Mouse (Mus musculus) gastrocnemius, postnatal 4 days (tissue): ENCODE data around the gene Mrpl45. TPM values are rescaled to one million over a fixed set of nuclear protein-coding genes. Genes with fewer than 3 reads are reported as not detected.
"Not testable (repeated sequence)": the region's sequence is repeated elsewhere in the genome, so short reads cannot be mapped to it uniquely, and the experiment has no call there.

Experiments
- DNase-seq, 2 experiments: peaks; one replicate each; pipeline ENCODE4 v3.0.0; 2021 to 2022; ENCODE audit warnings: low spot score in 2 of 2, mixed read lengths in 2 of 2
- total RNA-seq, 2 experiments: library from RNA; stranded (reverse); gene quantifications; 2 replicates each; pipeline ENCODE4 v1.2.3; 2021

The Mrpl45 gene
- total RNA-seq, 2 experiments from 2014 or later: 25.9 to 31.0 TPM

DNA sequence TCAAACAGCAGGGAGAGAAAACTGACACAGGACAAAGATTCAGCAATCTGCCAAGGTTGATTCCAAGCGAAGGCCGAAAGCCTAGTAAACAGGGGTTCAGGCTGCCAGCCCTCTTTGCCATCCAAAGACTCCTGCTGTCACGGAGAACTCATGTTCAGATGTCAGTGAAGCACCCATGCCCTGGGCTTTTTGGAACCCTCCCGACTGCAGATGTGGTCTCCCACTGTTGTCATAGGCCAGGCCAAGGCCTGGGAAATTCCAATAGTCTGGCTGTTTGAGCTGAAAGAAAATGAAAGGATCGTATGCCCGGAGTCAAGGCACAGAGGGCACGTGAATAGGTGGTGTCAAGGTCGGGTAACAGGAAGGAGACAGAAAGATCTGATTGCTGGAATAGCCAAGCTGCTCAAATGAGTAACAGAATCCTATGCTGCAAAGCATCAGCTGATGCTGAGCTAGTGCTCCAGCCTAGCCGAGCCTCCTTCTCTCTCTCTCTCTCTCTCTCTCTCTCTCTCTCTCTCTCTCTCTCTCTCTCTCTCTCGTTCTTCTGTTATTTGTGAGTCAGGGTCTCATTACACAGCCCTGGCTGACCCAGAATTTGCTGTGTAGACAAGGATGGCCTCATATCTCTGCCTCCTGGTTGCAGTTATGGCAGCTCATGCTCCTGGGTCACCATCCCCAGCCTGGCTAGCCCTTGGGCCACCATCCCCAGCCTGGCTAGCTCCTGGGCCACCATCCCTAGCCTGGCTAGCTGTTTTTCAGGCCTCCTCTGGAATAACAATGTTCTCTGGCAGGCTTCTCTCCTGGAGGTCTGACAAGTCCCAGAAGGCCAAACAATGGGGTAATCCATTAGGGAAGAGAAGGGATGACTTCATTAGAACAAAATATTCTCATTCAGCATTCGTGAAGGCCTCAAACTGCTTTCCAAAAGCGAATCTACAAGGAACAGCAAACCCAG, 26.0 kb upstream of the Mrpl45 start:
- peak in 1 of 2 experiments; percentile 22 for DNase-seq

DNA sequence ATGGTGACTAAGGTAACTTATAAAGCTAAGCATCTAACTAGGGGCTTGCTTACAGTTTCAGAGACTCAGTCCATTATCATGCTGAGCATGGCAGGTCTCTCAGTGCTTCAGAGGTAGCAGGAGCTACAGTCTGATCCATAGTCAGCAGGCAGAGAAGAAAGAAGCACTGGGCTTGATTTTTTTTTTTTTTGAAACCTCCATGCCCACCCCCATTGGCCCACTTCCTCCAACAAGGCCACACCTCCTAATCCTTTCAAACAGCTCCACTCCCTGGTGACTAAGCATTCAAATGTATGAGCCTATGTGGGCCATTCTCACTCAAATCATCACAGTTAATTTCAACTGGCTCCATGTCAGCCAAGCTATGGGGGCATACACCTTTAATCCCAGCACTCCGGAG, 22.8 kb upstream of the Mrpl45 start:
- DNase-seq: no peak

DNA sequence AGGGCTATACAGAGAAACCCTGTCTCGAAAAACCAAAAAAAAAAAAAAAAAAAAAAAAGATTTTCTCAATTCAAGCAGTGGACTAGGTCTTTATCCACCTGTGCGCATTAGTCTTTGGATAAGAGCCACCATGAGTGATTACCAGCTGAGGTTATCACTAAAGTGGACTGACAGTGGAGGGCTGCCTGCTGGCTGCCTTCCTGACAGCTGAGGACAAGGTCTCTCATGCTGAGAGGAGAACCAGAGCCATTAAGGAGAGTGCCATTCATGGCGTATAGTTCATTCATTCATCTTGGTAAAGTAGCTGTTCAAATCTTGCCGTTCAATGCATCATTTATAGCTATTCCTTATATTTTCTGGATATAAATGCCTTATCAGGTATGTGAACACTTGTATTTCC, 19.0 kb upstream of the Mrpl45 start:
- DNase-seq: no peak

DNA sequence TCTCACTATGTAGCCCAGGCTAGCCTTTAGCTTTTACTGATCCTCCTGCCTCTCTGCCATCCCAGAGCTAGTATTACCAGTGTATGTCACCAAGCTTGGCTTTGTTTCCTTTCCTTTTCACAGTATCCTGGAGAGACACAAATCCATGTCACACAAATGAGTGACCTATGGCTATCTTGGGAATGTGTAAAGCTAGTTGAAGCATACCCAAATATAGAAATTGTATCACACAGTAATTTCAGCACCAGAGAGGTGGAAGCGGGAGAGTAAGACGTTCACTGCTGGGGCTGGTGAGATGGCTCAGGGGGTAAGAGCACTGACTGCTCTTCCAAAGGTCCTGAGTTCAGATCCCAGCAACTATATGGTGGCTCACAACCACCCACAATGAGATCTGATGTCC, 15.6 kb upstream of the Mrpl45 start:
- DNase-seq: no peak

DNA sequence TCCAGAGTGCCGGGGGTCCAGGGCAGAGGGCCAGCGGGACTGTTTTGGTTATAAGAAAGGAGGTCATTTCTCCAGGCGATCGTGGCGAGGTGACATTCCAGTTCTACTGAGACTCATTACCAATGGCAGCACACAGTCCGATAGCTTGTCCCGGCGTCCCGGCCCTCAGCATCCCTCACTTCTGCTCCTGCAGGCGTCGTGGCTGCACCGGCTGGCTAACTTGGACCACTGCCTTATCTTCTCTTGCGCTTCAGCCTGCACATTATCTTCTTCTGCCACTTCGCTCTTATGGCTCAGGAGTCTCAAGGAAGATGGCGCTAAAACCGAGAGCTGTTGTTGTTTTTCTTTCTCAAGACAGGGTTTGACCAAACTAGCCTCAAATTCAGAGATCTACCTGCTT, 14.1 kb upstream of the Mrpl45 start:
- no peak for DNase-seq

DNA sequence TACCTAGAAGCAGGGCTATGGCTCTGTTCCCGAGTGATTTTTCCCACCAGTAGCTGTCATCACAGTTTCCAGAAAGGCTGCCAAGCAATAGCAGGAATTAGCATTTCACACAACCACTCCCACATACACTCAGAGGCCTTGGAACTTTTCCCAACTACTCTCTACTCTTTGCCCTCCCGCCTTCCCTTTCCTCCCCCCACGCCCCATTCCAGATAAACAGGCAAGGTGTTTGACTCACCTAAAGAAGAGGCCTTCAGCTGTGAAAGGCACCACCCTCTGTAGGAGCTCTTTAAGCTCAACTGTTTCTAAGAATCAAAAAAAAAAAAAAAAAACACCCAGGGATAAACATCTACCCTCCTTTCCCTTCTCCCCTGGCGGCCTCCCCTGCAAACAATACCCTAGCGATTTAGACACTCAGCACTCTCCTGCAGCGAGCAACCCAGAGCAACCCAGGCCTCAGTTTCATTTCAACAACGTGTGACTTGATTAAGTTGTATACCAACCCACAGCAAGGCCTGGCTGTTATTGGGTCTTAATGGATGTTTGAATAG, 13.2 kb upstream of the Mrpl45 start:
- peak in 1 of 2 experiments; percentile 31 for DNase-seq

DNA sequence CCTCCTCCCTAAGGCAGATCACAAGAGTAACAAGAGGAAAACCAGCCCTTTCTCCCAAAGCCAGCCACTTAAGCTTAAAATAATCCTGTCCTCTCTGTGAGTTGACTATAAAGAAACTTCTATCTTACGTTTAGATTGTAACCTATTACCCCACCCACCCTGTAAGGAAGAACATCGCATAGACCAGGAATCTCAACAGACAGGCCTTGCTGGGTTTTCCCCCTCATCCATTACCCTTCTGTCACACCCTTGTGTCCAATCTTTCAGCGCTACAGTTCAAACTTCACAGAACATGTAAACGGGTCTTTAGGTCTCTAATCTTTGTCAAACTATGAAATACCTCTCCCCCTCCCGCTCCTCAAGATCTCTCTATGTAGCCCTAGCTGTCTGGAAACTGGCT, 10.9 kb upstream of the Mrpl45 start:
- no peak for DNase-seq

DNA sequence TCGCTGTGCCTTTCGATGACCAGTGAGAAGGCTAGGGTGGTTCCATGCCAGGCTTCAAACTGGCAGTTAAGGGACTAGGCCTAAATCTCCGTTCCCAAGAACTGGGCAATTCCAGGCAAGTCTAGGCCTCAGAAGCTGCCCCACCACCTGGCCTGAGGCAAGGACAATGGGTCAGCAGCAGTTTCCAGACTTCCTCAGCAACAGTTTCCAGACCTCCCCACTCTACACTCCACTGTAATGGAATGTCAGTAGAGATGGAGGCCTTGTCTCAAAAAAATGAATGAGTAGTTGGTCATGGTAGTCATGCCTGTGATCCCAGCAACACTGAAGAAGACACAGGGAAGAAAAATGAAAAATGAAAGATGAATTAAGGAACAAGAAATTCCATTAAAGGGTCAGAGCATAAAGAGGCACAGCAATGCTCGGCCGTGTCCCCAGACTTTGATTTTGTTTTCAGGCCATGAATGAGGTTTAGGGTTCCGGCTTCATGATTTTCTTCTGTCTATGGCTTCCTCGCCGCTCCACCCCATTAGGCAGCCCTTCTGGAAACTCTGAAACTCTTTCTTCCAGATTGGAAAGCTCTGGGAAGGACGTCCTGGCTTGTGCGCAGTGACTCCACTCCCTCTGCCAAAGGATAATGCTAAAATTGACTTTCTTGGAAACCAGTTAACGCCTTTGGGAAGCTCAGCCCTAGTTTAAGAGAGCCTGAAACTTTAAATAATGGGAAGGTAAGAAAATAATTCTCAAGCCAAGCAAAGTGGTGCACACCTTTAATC, 8.0 kb upstream of the Mrpl45 start:
- no peak for DNase-seq

DNA sequence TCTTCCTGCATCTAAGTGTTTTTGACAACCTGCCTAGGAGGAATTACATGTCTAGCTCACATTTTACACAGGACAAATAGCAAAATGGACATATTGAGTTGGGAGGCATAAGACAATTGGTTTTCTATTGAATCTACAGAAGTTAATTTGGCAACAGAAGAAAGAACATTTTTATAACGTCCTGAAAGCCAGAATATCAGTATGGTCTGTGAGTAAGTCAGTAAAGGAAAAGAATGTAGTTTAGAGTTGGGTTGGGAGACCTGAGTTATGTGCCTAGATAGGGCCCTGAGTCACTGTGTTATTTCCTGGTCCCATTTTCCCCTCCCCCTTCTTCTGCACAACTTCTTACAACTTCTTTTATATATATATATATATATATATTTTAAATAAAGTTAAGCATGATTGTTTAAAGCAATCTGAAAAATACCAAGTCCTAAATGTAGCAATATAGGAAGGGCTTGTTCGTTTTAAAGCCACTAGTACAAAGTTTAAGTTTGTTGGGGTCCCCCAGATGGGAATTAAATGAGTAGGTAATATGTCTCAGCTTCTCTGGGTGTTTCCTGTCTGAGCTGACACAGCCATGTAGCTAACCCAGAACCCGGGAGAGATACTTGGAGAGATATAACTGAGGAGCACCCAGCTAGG, 6.6 kb upstream of the Mrpl45 start:
- DNase-seq: no peak

DNA sequence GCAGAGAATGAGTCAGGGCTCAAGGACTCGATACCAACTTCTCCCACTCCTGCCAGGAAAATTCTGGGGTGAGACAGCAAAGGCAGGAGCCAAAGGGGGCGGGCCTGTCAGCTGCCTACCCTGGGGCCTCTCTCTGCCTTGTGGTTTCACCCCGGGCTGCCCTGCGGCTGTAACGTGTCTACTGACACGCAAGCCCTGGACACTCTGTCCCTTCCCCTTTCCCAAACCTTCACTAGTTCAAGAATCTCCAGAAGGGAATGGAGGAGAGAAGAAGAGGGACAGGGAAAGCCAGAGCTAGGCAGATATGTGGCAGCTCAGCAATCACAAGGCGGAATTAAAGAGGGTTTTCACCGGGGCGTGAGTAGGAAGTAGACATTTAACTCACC, 6.1 kb upstream of the Mrpl45 start:
- DNase-seq: peak; percentile 47 to 66

DNA sequence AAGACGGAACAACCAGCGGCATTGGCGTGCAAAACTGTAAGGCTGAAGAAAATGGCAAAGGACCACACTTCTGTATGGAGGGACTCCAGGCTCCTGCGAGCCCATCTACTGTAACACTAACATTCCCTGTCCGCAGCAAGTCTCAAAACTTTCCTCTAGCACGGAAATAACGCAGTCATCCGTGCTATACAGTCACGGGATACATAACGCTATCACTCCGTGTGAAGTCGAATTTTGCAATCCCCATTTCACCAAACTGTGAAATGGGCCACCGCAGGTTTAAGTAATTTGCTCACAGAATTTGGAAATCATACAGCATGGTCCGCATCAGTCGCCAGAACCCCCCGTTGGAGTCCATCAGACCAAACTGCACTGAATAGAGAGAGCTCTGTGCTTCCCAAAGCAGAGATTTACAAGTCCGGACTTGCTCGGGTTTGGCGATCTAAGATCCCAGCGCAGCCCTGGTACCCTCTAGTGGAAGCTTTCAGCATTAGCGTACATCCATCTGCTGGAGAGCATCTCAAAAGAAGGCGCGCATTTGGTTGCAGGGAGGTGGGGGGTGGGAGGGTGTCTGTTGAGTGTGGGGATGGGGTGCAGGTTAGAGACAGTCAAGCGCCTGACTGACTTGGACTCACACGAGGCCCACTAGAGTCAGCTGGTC, 5.5 kb upstream of the Mrpl45 start:
- peak; percentile 48 to 74 for DNase-seq

DNA sequence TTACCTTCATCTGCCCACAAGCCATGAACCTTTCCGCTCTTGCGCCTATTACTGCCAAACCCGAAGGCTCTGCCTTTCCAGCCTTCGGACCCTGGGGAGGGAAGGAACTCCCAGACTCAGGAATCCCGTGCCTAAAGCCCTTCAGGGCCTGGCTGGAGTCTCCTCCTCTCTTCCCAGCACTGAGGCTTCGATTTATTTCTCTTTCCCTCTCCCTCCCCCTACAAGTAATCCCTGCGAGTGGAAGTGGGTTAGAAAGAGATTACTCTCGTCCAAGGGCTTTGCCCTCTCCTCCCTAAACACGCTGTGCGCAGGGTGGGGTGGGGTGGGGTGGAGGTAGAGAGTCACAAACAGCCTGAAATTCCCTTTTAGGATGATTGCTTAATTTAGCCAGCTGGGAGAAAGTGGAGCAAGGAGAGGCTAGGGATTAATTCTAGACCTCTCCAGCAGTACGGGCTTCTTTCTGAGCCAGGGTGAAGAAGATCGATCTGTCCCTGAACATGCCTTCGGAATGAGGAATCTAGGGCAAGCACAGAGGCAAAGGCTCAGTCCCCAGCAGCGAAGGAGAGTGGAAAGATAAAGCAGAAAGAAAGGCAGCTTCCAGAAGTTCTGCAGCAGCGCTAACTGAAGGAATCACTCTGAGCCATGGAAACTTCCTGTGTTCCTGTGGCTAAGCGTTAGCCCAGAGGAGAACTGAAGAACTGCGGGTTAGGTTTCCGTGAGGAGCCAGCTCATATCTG, 4.5 kb upstream of the Mrpl45 start:
- peak in 1 of 2 experiments; percentile 27 for DNase-seq

DNA sequence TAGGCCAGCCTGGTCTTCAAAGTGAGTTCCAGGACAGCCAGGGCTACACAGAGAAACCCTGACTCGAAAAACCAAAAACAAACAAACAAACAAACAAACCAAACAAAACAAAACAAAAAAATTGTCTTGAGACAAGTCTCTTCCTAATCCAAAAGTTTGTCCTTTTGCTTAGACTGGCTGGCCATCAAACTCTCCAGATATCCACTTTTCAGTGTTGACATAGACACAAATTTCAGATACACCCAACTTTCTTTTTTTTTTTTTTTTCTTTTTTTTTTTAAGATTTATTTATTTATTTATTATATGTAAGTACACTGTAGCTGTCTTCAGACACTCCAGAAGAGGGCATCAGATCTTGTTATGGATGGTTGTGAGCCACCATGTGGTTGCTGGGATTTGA, 2.6 kb upstream of the Mrpl45 start:
- not testable (repeated sequence) for DNase-seq

DNA sequence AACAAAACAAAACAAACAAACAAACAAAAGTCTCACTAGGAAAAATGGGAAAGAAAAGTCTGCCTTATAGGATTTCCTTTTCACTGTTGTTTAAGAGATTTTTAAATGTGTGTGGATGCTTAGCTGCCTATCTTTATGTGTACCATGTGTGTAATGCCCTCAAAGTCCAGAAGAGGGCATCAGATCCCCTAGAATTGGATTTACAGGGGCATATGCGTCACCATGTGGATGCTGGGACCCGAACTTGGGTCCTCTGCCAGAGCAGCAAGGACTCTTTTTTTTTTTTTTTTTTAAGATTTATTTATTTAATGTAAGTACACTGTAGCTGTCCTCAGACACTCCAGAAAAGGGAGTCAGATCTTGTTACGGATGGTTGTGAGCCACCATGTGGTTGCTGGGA, 1.4 kb upstream of the Mrpl45 start:
- no peak for DNase-seq

DNA sequence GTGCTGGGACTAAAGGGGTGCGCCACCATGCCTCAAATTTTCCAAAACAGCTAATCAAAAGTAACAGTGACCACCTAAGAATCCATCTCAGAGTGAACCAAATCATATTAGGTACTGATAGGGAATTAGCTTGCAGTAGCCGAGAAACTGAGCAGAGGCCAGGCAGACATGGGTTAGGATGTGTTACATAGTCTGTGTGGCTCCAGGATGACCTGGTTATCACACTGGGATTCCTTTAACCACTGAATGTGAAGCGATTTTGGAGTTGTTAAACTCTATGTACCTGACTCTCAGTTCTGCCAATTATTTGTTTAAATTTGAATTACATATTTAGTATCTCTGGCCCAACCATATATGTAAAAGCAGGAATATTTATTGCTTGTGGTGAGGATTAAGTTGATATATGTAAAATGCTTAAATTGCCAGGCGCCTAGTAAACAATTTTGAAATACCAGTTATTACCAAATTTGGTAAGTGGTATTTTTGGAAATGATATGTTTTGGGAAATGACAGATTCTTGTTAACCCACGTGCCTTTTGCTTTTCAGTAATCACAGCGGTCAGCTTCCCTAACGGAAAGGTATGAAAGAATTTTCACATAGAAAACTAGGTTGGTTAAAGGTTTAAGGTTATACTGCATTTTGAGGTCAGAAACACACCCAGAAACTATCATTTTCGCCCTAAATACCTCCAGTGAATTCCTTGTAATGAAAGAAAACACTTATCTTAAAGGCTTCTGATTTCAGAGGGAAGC, 589 bp upstream of the Mrpl45 start:
- DNase-seq: no peak

DNA sequence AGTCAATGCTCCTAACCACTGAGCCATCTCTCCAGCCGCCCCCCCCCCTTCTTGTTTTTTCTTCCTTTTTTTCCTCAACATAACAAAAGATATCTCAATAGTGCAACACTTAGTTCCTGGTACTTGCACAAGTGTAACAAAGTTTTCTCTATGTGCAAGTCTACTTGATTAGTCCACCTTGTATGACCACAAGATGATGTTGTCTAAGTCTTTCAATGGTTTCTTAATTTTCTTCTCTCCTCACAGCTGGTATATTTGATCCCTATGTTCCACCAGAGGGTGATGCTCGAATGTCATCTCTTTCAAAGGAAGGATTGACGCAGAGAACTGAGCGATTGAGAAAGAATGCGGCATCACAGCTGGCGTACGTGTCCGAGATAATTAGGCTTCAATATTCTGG, 5.7 kb downstream of the Mrpl45 start:
- no peak for DNase-seq

DNA sequence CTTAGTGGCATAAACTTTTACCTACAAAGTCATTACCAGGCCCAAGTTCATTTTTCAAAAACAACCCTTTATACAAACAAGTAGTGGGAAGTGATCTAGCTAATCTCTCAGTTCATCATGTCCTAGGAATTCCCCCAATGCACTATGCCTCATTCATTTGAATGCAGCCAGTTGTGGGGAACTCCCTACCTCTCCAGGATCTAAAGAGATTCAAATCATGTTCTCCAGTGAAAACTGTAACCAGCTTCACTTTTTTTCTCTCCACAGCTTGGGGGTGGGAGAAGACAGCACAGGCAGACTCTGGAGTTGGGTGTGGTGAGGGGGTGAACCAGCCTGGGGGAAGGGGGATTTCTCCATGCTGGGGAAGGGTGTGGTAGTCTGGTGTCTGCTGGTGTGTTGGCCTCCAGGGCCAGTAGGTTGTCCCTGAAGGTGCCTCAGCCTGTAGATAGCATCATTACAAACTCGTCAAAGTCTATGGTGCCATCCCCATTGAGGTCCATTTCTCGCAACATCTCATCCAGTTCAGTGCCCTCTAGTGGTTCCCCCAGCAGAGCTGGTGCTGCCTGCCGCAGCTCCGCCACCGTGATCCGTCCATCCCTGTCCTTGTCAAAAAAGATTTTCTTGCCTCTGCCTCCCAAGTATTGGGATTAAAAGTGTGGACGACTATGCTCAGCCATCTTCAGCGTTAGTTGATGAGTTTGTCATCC, 6.5 kb downstream of the Mrpl45 start:
- DNase-seq: not testable (repeated sequence)

DNA sequence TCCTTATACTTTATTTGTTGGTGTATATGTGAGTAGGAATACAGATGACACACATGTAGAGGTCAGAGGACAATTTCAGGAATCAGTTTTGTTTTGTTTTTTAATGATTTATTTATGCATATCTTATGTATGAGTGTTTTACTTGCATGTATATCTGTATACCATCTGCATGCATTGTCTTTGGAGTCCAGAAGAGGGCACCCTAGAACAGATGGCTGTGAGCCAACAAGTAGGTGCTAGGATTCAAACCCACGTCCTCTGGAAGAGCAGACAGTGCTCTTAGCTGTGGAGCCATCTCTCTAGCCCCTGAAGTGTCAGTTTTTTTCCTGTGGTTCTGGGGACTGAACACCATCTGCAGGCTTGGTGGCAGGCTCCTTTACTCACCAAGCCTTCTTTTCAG, 9.7 kb downstream of the Mrpl45 start:
- DNase-seq: no peak

DNA sequence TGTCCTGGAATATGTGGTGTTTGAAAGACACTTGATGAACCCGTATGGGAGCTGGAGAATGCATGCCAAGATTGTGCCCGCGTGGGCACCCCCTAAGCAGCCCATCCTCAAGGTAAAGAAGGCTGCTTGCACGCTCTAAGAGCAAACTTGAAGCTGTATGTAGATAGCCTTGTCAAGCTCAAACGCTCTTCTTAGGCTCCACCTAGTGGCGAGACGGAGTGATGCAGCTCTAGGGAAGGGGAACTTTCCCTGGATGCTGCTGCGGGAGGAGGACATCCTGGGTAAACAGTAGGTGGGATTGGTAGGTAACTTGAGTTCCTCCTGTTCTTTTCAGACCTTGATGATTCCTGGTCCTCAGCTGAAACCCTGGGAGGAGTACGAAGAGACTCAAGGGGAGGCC, 12.6 kb downstream of the Mrpl45 start:
- peak in 1 of 2 experiments; percentile 43 for DNase-seq
